Mouse (Mus musculus): ENCODE results near the gene Pls3. TPM values are rescaled to one million over a fixed set of nuclear protein-coding genes. Genes with fewer than 3 reads are reported as not detected.

Gene Pls3
- polyA plus RNA-seq (2012; fragmentation: generic; extraction: Trizol): 51.6 TPM

GRCm38 (mm10) chrX:75874332-75875291, at the start of gene Pls3:
TSS of gene Pls3 (minus strand) at chrX:75875182.
- Histone ChIP-seq H3K79me2 (ENCODE audit: control insufficient read depth, insufficient read depth) (peaks cover 44% of the 10 kb centered on the region), H3K4me2 (ENCODE audit: low read depth) (peak within 1 kb of the TSS; percentile 69), H3ac (ENCODE audit: control insufficient read depth, insufficient read length) (no peak within 1 kb of the TSS), H3K36me3 (ENCODE audit: control insufficient read depth, insufficient read depth) (no peaks in the 10 kb centered on the region), H3K4me3 (peak within 1 kb of the TSS; percentile 80), H3K27me3 (ENCODE audit: control insufficient read depth, insufficient read depth, insufficient read length) (no peaks in the 10 kb centered on the region)
- TF ChIP-seq MYOG (IDR thresholded peaks at IDR 0.05; ENCODE audit: control insufficient read depth in 1 of 3, insufficient read depth in 1 of 3, insufficient read length in 2 of 3, low read depth in 2 of 3): peak in 1 of 3 experiments; percentile 62
- peak in 2 of 3 experiments; percentile 22 to 47 for TF ChIP-seq MYOD1 (IDR thresholded peaks at IDR 0.05; ENCODE audit: control insufficient read depth in 1 of 3, insufficient read length in 2 of 3, low read depth in 2 of 3)
- no peak for TF ChIP-seq SRF (IDR thresholded peaks at IDR 0.05; ENCODE audit: control insufficient read depth, insufficient read length, low read depth)
- peak; percentile 81 for TF ChIP-seq POLR2AphosphoS2 (IDR thresholded peaks at IDR 0.05; ENCODE audit: insufficient read length, low read depth)
- TF ChIP-seq POLR2A (IDR thresholded peaks at IDR 0.05; ENCODE audit: insufficient read length, low read depth): peak; percentile 75

- Histone ChIP-seq H3K79me2 (ENCODE audit: control insufficient read depth, insufficient read depth) (no peaks in the 10 kb centered on the region), H3K4me2 (ENCODE audit: low read depth) (no peak overlapping the region), H3K36me3 (ENCODE audit: control insufficient read depth, insufficient read depth) (no peaks in the 10 kb centered on the region), H3ac (ENCODE audit: control insufficient read depth, insufficient read length) (no peak overlapping the region), H3K4me3 (no peak overlapping the region), H3K27me3 (ENCODE audit: control insufficient read depth, insufficient read depth, insufficient read length) (no peaks in the 10 kb centered on the region)
- TF ChIP-seq USF1 (IDR thresholded peaks at IDR 0.05; ENCODE audit: low read depth) (no peak), TCF12 (IDR thresholded peaks at IDR 0.05; ENCODE audit: insufficient read depth, poor library complexity, severe bottlenecking) (no peak), SRF (IDR thresholded peaks at IDR 0.05; ENCODE audit: control insufficient read depth, insufficient read length, low read depth) (no peak), POLR2AphosphoS2 (IDR thresholded peaks at IDR 0.05; ENCODE audit: insufficient read length, low read depth) (no peak), POLR2A (IDR thresholded peaks at IDR 0.05; ENCODE audit: insufficient read length, low read depth) (no peak), MAX (IDR thresholded peaks at IDR 0.05; ENCODE audit: low read depth) (no peak)
These were observed 20.7 kb upstream of the Pls3 start for GRCm38 (mm10) chrX:75895716-75896115.

GRCm38 (mm10) chrX:75875566-75875965, 584 bp upstream of the Pls3 start:
- H3K79me2 ChIP-seq (ENCODE audit: control insufficient read depth, insufficient read depth): peaks cover 35% of the 10 kb centered on the region
- TF ChIP-seq TCF12 (IDR thresholded peaks at IDR 0.05; ENCODE audit: insufficient read depth, poor library complexity, severe bottlenecking) (no peak), MYOD1 (IDR thresholded peaks at IDR 0.05; ENCODE audit: control insufficient read depth in 1 of 3, insufficient read length in 2 of 3, low read depth in 2 of 3) (no peak), SRF (IDR thresholded peaks at IDR 0.05; ENCODE audit: control insufficient read depth, insufficient read length, low read depth) (no peak), REST (IDR thresholded peaks at IDR 0.05; ENCODE audit: insufficient read depth, insufficient read length) (no peak), CEBPB (IDR thresholded peaks at IDR 0.05; ENCODE audit: insufficient read depth, poor library complexity, severe bottlenecking) (no peak), POLR2A (IDR thresholded peaks at IDR 0.05; ENCODE audit: insufficient read length, low read depth) (no peak), MAX (IDR thresholded peaks at IDR 0.05; ENCODE audit: low read depth) (no peak), MYOG (IDR thresholded peaks at IDR 0.05; ENCODE audit: control insufficient read depth in 1 of 3, insufficient read depth in 1 of 3, insufficient read length in 2 of 3, low read depth in 2 of 3) (no peak), TCF3 (IDR thresholded peaks at IDR 0.05; ENCODE audit: insufficient read length, low read depth) (no peak), USF1 (IDR thresholded peaks at IDR 0.05; ENCODE audit: low read depth) (no peak)
- no peaks in the 10 kb centered on the region for H3K27me3 ChIP-seq (ENCODE audit: control insufficient read depth, insufficient read depth, insufficient read length)
- H3ac ChIP-seq (ENCODE audit: control insufficient read depth, insufficient read length): no peak overlapping the region
- H3K36me3 ChIP-seq (ENCODE audit: control insufficient read depth, insufficient read depth): no peaks in the 10 kb centered on the region
- peak overlapping the region; percentile 80 for H3K4me3 ChIP-seq
- peak overlapping the region; percentile 65 for H3K4me2 ChIP-seq (ENCODE audit: low read depth)

DNA sequence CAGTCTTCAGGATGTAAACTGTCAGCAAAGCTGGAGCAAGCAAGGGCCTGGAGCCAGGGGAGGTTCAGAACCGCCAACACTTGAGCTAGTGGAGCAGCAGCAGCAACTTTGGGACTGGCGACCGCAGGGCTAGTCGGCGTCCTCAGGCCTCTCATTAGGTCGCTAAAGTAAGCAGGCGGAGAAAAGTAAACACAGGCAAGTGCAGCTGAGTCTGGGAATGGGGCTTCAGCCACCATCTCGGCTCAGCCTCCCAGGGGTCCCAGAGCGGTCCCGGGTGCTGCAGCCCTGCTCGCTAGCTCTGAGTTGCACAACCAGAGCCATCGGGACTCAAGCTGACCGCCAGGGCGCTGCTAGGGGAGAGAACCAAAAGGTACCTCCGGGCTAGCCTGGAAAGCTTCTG, 1.2 kb downstream of the Pls3 start:
- TF ChIP-seq POLR2A (IDR thresholded peaks at IDR 0.05; ENCODE audit: insufficient read length, low read depth) (no peak), MYOD1 (IDR thresholded peaks at IDR 0.05; ENCODE audit: control insufficient read depth in 1 of 3, insufficient read length in 2 of 3, low read depth in 2 of 3) (no peak), REST (IDR thresholded peaks at IDR 0.05; ENCODE audit: insufficient read depth, insufficient read length) (no peak), POLR2AphosphoS2 (IDR thresholded peaks at IDR 0.05; ENCODE audit: insufficient read length, low read depth) (no peak), E2F4 (IDR thresholded peaks at IDR 0.05; ENCODE audit: insufficient read depth) (no peak), TCF3 (IDR thresholded peaks at IDR 0.05; ENCODE audit: insufficient read length, low read depth) (no peak), USF1 (IDR thresholded peaks at IDR 0.05; ENCODE audit: low read depth) (no peak), CEBPB (IDR thresholded peaks at IDR 0.05; ENCODE audit: insufficient read depth, poor library complexity, severe bottlenecking) (no peak), MYOG (IDR thresholded peaks at IDR 0.05; ENCODE audit: control insufficient read depth in 1 of 3, insufficient read depth in 1 of 3, insufficient read length in 2 of 3, low read depth in 2 of 3) (no peak), SRF (IDR thresholded peaks at IDR 0.05; ENCODE audit: control insufficient read depth, insufficient read length, low read depth) (no peak), TCF12 (IDR thresholded peaks at IDR 0.05; ENCODE audit: insufficient read depth, poor library complexity, severe bottlenecking) (no peak), MAX (IDR thresholded peaks at IDR 0.05; ENCODE audit: low read depth) (no peak)
- Histone ChIP-seq H3K4me2 (ENCODE audit: low read depth) (peak overlapping the region; percentile 69), H3K79me2 (ENCODE audit: control insufficient read depth, insufficient read depth) (peaks cover 51% of the 10 kb centered on the region), H3ac (ENCODE audit: control insufficient read depth, insufficient read length) (no peak overlapping the region), H3K4me3 (peak overlapping the region; percentile 80), H3K36me3 (ENCODE audit: control insufficient read depth, insufficient read depth) (no peaks in the 10 kb centered on the region), H3K27me3 (ENCODE audit: control insufficient read depth, insufficient read depth, insufficient read length) (no peaks in the 10 kb centered on the region)
